Mouse (Mus musculus): Measurements from ENCODE around the gene Tnfrsf8. TPM values are rescaled to one million over a fixed set of nuclear protein-coding genes. Genes with fewer than 3 reads are reported as not detected.

Gene Tnfrsf8
- polyA plus RNA-seq, 1 experiment from 2014 or later, result 0.06 TPM

GRCm38 (mm10) chr4:145224613-145225012, 90.4 kb downstream of the Tnfrsf8 start:
- no peak overlapping the region for H3K4me3 ChIP-seq (replicated peaks)
- H3K36me3 ChIP-seq, result no peaks in the 10 kb centered on the region
- H3K9ac ChIP-seq (replicated peaks), result no peak overlapping the region
- no peak overlapping the region for H3K4me2 ChIP-seq
- 80% methylated on average over 4 of the region's 4 CpGs for WGBS
- no peaks in the 10 kb centered on the region for H3K9me3 ChIP-seq
- no peaks in the 10 kb centered on the region for H3K27me3 ChIP-seq
- peaks cover 4% of the 10 kb centered on the region; the same call in 1 of the 2 replicates for H3K4me1 ChIP-seq (replicated peaks)
- ATAC-seq (ENCODE audit: insufficient number of reproducible peaks, insufficient read depth, low FRiP score, low TSS enrichment, low read depth), result no peak
- no peak overlapping the region for H3K27ac ChIP-seq

- WGBS, result 82% methylated on average over 8 of the region's 8 CpGs
- Histone ChIP-seq H3K9me3 (no peaks in the 10 kb centered on the region), H3K27me3 (no peaks in the 10 kb centered on the region), H3K9ac (replicated peaks) (no peak overlapping the region), H3K4me1 (replicated peaks) (0 out of 2 replicates have a peak, but pooled peaks cover 4% of the 10 kb centered on the region), H3K4me3 (replicated peaks) (no peak overlapping the region), H3K4me2 (no peak overlapping the region), H3K27ac (no peak overlapping the region), H3K36me3 (no peaks in the 10 kb centered on the region)
- ATAC-seq (ENCODE audit: insufficient number of reproducible peaks, insufficient read depth, low FRiP score, low TSS enrichment, low read depth), result no peak
These were observed 92.9 kb downstream of the Tnfrsf8 start for GRCm38 (mm10) chr4:145222064-145222463.

GRCm38 (mm10) chr4:145221379-145221778, 93.6 kb downstream of the Tnfrsf8 start:
- Histone ChIP-seq H3K27ac (no peak overlapping the region), H3K4me2 (no peak overlapping the region), H3K27me3 (no peaks in the 10 kb centered on the region), H3K36me3 (no peaks in the 10 kb centered on the region), H3K4me1 (replicated peaks) (0 out of 2 replicates have a peak, but pooled peaks cover 4% of the 10 kb centered on the region), H3K9me3 (no peaks in the 10 kb centered on the region), H3K9ac (replicated peaks) (no peak overlapping the region), H3K4me3 (replicated peaks) (no peak overlapping the region)
- 57% methylated on average over 2 of the region's 2 CpGs for WGBS
- no peak for ATAC-seq (ENCODE audit: insufficient number of reproducible peaks, insufficient read depth, low FRiP score, low TSS enrichment, low read depth)

GRCm38 (mm10) chr4:145220001-145220400, 95.0 kb downstream of the Tnfrsf8 start:
- H3K27me3 ChIP-seq, result no peaks in the 10 kb centered on the region
- no peak overlapping the region for H3K4me2 ChIP-seq
- ATAC-seq (ENCODE audit: insufficient number of reproducible peaks, insufficient read depth, low FRiP score, low TSS enrichment, low read depth), result no peak
- H3K4me3 ChIP-seq (replicated peaks), result no peak overlapping the region
- peaks cover 4% of the 10 kb centered on the region; the same call in 1 of the 2 replicates for H3K4me1 ChIP-seq (replicated peaks)
- 74% methylated on average over 1 of the region's 1 CpGs for WGBS
- H3K36me3 ChIP-seq, result no peaks in the 10 kb centered on the region
- no peak overlapping the region for H3K27ac ChIP-seq
- no peaks in the 10 kb centered on the region for H3K9me3 ChIP-seq
- H3K9ac ChIP-seq (replicated peaks), result no peak overlapping the region

- Histone ChIP-seq H3K4me2 (no peak overlapping the region), H3K9ac (replicated peaks) (no peak overlapping the region), H3K4me1 (replicated peaks) (peaks cover 4% of the 10 kb centered on the region; the same call in 1 of the 2 replicates), H3K27ac (no peak overlapping the region), H3K4me3 (replicated peaks) (no peak overlapping the region), H3K27me3 (no peaks in the 10 kb centered on the region), H3K9me3 (no peaks in the 10 kb centered on the region), H3K36me3 (no peaks in the 10 kb centered on the region)
- no peak for ATAC-seq (ENCODE audit: insufficient number of reproducible peaks, insufficient read depth, low FRiP score, low TSS enrichment, low read depth)
- 62% methylated on average over 15 of the region's 15 CpGs for WGBS
These were observed 95.6 kb downstream of the Tnfrsf8 start for GRCm38 (mm10) chr4:145219240-145219985.

- H3K36me3 ChIP-seq, result no peaks in the 10 kb centered on the region
- peaks cover 4% of the 10 kb centered on the region; the same call in 1 of the 2 replicates for H3K4me1 ChIP-seq (replicated peaks)
- ATAC-seq (ENCODE audit: insufficient number of reproducible peaks, insufficient read depth, low FRiP score, low TSS enrichment, low read depth), result no peak
- H3K27me3 ChIP-seq, result no peaks in the 10 kb centered on the region
- no peak overlapping the region for H3K4me3 ChIP-seq (replicated peaks)
- no peak overlapping the region for H3K4me2 ChIP-seq
- no peaks in the 10 kb centered on the region for H3K9me3 ChIP-seq
- no peak overlapping the region for H3K27ac ChIP-seq
- WGBS, result 90% methylated on average over 5 of the region's 5 CpGs
- no peak overlapping the region for H3K9ac ChIP-seq (replicated peaks)
These were observed 97.1 kb downstream of the Tnfrsf8 start for GRCm38 (mm10) chr4:145217837-145218236.

Other genes starting within 250 kb of the Tnfrsf8 start
- gene Vps13d, start 120.2 kb downstream of the Tnfrsf8 start, polyA plus RNA-seq (2016; fragmentation: Nextera tagmentation; extraction: Ambion mirVana), result 10.1 and 11.6 TPM in 2 replicates
- gene Tnfrsf1b, start 68.3 kb downstream of the Tnfrsf8 start, polyA plus RNA-seq (2016; fragmentation: Nextera tagmentation; extraction: Ambion mirVana), result 2.1 and 2.5 TPM in 2 replicates
- gene Zfp990, start 195.6 kb upstream of the Tnfrsf8 start, polyA plus RNA-seq (2016; fragmentation: Nextera tagmentation; extraction: Ambion mirVana), result 0.18 and 0.19 TPM in 2 replicates

All from limb, embryonic 12.5 days (tissue).